Mouse (Mus musculus): Measurements from ENCODE around the gene Pnmt.
"Not testable (repeated sequence)": the region's sequence is repeated elsewhere in the genome, so short reads cannot be mapped to it uniquely, and the experiment has no call there.

Gene Pnmt

GRCm38 (mm10) chr11:98357396-98358160 is 28.7 kb upstream of the Pnmt start:
- DNase-seq (ENCODE audit: low spot score): no peak

- peak; percentile 82 for DNase-seq (ENCODE audit: low spot score)
These were observed 27.8 kb upstream of the Pnmt start, which contains the start of gene Stard3 for GRCm38 (mm10) chr11:98358161-98359083. TSS of gene Stard3 (plus strand) at chr11:98358368.

DNA sequence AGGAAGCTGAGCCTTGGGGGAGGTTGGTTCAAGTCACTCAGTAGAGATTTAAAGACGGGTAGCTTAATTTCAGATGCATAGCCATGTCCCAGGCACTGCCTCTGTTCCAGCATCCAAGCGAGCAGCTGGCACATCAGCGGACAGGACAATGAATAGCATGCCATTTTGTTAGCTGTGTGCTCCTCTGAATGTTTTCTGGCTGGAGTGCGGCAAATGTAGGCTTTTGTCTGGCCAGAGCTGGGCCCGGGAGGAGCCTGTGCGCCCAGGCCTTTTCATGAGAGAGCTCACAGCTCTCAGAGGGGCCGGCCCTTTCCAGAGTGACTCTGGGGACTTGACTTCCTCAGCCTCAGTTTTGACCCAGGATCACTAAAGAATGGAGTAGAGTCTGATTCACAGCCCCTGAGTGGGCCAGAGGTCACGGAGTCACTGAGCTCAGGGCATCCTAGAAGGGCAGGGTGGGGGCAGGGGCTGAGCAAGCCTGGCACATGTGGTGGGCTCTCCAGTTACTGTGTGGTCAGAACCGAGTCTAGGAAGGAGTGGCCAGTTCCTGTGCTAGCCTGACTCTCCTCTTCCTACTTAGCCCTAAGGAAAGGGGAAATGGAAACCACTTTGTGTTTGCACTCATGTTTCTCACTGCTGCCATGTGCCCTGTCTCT is 25.3 kb upstream of the Pnmt start:
- DNase-seq (ENCODE audit: low spot score): no peak

- no peak for DNase-seq (ENCODE audit: low spot score)
These were observed 22.4 kb upstream of the Pnmt start for GRCm38 (mm10) chr11:98363817-98364216.

DNA sequence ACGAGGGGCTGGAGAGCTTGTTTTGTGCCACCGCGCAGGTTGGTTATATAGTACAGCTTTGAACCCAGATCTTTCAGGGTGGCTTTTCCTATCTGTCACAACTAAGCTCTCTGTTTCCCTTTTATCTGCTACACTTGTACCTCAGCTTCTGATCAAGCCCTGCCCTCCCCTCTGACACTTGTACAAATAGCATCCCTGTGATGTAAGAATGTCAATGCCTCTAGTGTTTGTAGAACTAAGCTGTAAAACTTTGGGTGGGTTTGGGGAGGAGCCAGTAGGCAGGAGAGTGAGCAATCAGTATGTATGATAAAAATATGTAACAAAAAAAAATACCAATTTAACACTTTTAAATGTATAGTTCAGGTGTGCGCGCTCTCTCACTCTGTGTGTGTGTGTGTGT is 21.8 kb upstream of the Pnmt start:
- no peak for DNase-seq (ENCODE audit: low spot score)

- DNase-seq (ENCODE audit: low spot score): no peak
These were observed 20.0 kb upstream of the Pnmt start for GRCm38 (mm10) chr11:98366290-98366689.

DNA sequence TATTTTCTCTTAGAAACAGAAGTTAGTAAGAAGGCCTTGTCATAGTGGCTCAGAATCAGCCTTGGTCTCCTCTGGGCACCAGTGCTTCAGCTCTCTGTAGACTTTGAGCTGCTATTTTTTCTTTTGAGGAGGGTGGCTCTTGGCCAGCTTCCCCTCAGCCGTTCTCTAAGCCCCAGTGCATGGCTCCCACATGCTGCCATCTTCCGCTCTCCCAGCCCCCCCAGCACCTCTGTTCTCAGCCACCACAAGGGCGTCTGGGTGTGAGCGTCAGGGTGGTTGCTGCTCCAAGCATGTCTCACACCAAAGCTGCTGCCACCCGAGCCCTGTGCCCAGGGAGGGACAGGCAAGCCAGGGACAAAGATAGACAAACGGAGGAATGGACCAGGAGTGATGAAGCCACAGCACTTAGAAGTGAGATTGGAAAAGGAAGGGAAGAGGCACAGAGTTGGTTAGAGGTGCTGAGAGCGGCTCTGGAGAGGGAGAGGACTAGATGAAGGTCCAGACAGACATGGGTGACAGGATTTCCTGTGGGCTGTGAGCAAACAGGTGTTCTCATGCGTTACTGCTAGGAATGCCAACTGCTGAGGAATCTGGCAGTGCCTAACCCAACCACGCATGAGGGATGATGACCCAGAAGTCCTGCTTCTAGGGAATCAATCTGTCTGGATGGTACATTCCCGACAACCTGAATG is 18.9 kb upstream of the Pnmt start:
- no peak for DNase-seq (ENCODE audit: low spot score)

DNA sequence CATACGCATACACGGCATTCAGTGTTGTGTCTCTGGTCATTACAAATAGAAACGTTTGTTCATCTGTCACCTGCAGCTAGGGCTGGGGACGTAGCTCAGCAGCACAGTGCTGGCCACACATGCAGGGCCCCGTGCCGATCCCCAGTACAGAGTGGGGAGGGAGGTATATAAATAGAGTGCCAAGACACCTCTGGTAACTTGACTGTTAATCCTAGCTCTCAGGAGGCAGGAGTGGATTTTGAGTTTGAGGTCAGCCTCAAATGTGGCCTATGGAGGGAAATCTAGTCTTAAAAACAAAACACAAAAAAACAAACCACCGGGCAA is 18.4 kb upstream of the Pnmt start:
- no peak for DNase-seq (ENCODE audit: low spot score)

- DNase-seq (ENCODE audit: low spot score): no peak
These were observed 16.9 kb upstream of the Pnmt start for GRCm38 (mm10) chr11:98369337-98369736.

- no peak for DNase-seq (ENCODE audit: low spot score)
These were observed 15.7 kb upstream of the Pnmt start for GRCm38 (mm10) chr11:98370588-98370987.

GRCm38 (mm10) chr11:98371556-98372240 is 14.6 kb upstream of the Pnmt start:
- DNase-seq (ENCODE audit: low spot score): no peak

DNA sequence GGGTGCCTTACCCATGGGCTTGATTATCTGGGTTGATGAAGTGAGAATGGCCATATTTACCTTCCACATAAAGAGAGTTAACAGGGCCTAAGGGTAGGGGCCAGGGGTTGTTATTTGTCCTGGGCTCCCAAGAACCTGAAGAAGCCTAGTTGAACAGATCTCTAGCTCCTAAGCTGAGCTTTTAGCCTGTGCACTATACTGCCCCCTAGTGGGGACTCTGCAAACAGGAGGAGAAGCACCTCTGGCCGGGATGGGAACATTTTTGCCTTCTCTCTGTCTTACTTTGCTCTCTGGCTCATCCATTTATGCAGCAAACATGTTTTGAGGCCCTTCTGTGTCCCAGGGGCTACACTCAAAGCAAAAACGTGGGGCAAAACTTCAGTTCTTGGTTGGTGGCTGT is 13.8 kb upstream of the Pnmt start:
- DNase-seq (ENCODE audit: low spot score): peak; percentile 53

DNA sequence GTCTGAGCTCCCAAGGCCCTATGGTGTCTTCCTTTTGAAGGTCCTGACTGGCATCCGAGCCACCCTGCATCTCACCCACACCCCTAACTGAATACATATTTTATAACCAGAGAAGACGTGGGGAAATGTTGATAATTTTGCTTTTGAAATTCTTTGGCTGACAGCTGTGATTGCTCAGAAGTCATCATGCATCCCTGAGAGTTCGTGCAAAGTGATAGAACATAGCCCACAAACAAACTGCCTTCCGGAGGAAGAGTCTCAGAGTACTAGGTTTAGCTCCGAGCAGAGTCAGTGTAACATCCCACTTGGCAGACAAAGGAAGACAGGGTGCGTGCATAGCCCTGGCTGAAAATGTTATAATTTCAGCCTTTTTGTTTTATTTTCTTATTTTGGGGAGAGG is 13.0 kb upstream of the Pnmt start:
- no peak for DNase-seq (ENCODE audit: low spot score)

- DNase-seq (ENCODE audit: low spot score): no peak
These were observed 12.0 kb upstream of the Pnmt start for GRCm38 (mm10) chr11:98374266-98374665.

DNA sequence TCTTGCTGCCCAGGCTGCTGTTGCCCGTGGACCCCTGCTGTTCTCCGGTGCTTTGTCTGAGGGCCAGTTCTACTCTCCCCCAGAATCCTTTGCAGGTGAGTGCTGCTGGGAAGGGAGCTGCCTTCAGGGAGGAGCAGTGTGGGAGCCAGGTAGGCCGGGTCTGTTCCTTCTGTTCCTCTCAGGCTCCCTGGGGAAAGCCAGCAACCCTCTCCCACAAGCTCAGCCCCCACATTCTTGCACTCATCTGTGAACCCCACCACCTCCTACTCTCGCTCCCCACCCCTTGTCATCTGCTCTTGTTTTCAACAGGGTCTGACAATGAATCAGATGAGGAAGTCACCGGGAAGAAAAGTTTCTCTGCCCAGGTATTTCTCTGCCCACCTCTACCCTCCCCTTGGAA is 9.5 kb upstream of the Pnmt start:
- no peak for DNase-seq (ENCODE audit: low spot score)

- DNase-seq (ENCODE audit: low spot score): no peak
These were observed 8.5 kb upstream of the Pnmt start for GRCm38 (mm10) chr11:98377787-98378186.

DNA sequence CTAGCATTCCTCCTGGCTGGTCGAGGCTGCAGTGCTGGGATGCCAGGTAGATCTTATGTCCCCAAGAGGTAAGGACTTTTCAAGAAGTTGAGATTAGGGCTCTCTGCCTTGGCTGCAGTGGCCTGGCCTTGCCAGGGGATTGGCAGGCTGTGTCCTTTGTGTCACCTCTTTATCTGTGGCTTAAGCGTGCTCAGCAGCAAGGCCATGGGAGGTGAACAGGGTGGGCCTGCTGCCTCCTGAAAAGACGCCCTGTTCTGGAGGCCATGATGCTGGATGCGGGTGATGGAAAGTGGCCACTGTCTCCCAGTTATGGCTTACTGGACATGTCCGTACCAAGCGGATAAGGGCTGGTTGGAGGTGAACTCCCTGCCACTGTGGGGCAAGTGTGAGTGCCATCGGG is 6.9 kb upstream of the Pnmt start:
- no peak for DNase-seq (ENCODE audit: low spot score)

DNA sequence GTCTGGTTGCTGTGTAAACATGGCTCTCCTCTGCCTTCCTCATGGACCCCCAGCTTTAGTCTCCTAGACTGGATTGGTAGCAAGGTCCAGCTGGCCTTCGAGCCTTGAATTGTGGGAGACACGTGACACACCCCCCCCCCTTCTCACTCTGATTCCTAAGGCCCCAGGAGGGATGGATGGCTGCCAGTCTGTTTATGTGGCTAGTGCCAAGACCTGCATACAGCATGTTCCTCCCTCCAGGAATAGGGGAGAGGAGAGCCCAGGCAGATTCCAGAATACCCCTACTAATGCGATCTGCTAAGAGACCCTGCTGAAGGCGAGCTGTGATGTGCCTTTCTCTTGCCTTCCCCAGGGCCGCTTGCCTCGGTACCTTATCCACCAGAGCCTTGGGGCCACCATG is 6.1 kb upstream of the Pnmt start:
- no peak for DNase-seq (ENCODE audit: low spot score)

GRCm38 (mm10) chr11:98381651-98382050 is 4.6 kb upstream of the Pnmt start:
- no peak for DNase-seq (ENCODE audit: low spot score)

DNA sequence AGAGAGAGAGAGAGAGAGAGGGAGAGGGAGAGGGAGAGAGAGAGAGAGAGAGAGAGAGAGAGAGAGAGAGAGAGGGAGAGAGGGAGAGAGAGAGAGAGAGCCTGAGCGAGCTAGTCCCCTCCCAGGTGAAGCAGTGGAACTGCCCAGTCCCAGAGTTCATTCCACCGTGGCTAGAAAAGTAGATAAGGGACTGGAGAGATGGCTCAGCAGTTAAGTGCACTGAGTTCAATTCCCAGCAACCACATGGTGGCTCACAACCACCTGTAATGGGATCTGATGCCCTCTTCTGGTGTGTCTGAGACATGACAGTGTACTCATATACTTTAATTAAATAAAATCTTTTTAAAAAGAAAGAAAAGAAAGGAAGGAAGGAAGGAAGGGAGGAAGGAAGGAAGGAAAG is 3.8 kb upstream of the Pnmt start:
- DNase-seq (ENCODE audit: low spot score): not testable (repeated sequence)

DNA sequence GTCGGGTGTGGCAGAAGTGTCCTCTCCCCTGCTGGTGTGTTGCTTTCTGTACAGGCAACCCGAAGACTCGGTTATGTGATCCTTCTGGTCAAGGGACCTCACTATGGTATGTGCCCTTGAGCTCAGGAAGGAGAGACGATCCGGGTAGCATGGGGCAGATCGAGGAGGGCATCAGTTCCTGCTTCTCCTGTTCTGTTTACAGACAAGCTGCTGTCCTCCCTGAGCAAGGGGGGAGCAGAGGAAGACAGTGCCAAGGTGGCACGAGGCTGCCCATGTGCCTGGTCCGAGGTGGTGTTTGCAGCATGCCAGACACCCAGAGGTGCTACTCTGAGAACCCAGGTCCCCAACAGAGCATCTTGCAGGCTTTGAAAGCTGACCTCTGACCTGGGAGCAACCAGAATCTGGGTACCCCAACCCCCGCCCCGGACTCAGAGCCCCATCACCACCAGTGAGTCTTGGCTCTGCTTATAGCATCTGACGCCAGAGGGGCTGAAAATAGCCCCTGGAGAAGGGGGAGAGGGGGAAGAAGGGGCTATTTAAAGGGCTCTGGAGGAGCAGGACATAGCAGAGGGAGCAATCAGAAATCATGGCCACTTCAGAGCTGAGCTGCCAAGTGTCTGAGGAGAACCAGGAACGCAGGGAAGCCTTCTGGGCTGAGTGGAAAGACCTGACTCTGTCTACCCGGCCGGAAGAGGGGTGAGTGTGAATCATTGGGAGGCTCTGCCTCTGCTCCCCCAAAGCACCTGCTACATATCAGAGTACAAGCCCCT is 2.8 kb upstream of the Pnmt start, which contains the start of gene Tcap:
TSS of gene Tcap (plus strand) at position 551 of the 770 bp plus-strand sequence.
- no peak for DNase-seq (ENCODE audit: low spot score)
